Mouse (Mus musculus) neural tube, embryonic 15.5 days (tissue): ENCODE data around the gene Mical1. TPM values are rescaled to one million over a fixed set of nuclear protein-coding genes. Genes with fewer than 3 reads are reported as not detected.

Experiments used
- ATAC-seq: fragments of 200-750 bp; cut with Nextera tagmentation; 2 replicates; pipeline ENCODE4 v1.8.0; 2017; ENCODE audit warnings: mild to moderate bottlenecking, moderate TSS enrichment, moderate library complexity; ENCODE audit not compliant: low FRiP score
- H3K27ac ChIP-seq: fragments of 300-500 bp; sonication (generic); replicated peaks from 2 replicates; pipeline ENCODE4 v1.5.1; 2015; ENCODE audit warnings: mild to moderate bottlenecking, inconsistent platforms
- H3K27me3 ChIP-seq: fragments of 300-500 bp; sonication (generic); replicated peaks from 2 replicates; pipeline ENCODE4 v1.6.1; 2015; ENCODE audit warnings: inconsistent platforms
- H3K36me3 ChIP-seq: fragments of 300-500 bp; sonication (generic); 2 replicates; pipeline ENCODE4 v1.6.1; 2015; ENCODE audit warnings: inconsistent platforms
- H3K4me1 ChIP-seq: fragments of 300-500 bp; sonication (generic); 2 replicates; pipeline ENCODE4 v1.6.1; 2015; ENCODE audit warnings: inconsistent platforms
- H3K4me2 ChIP-seq: fragments of 300-500 bp; sonication (generic); 2 replicates; pipeline ENCODE4 v1.6.1; 2015; ENCODE audit warnings: inconsistent platforms, mild to moderate bottlenecking, moderate library complexity
- H3K4me3 ChIP-seq: fragments of 300-500 bp; sonication (generic); replicated peaks from 2 replicates; pipeline ENCODE4 v1.5.1; 2015; ENCODE audit warnings: mild to moderate bottlenecking, inconsistent platforms
- H3K9ac ChIP-seq: fragments of 300-500 bp; sonication (generic); replicated peaks from 2 replicates; pipeline ENCODE4 v1.6.1; 2015; ENCODE audit warnings: mild to moderate bottlenecking, inconsistent platforms
- H3K9me3 ChIP-seq: fragments of 300-500 bp; sonication (generic); replicated peaks from 2 replicates; pipeline ENCODE4 v1.6.1; 2016; ENCODE audit warnings: inconsistent platforms
- WGBS: fragments of 180-500 bp; shearing (Covaris S2); methylation state at CpG from one replicate; pipeline ENCODE4 v1.1.7; 2015; ENCODE audit warnings: mixed read lengths; 5-methylcytosine and 5-hydroxymethylcytosine counted together
- polyA plus RNA-seq: library from polyadenylated mRNA; unstranded; fragments of >200 nt; fragmentation: Nextera tagmentation; extraction: Ambion mirVana; gene quantifications from 2 replicates; pipeline ENCODE4 v1.2.1, GENCODE M21; 2015

The Mical1 gene
- polyA plus RNA-seq, 1 experiment from 2014 or later, result 22.7 TPM

- Histone ChIP-seq H3K36me3 (peaks cover 50% of the 10 kb centered on the region), H3K4me3 (no peak overlapping the region), H3K27me3 (no peaks in the 10 kb centered on the region), H3K4me2 (no peak overlapping the region), H3K4me1 (no peaks in the 10 kb centered on the region), H3K9ac (no peak overlapping the region), H3K27ac (no peak overlapping the region), H3K9me3 (no peaks in the 10 kb centered on the region)
- no peak for ATAC-seq
- 84% methylated on average over 2 of the region's 2 CpGs for WGBS
Observed at GRCm38 (mm10) chr10:41535991-41536390, 59.9 kb downstream of the Mical1 start.

Other genes starting within 250 kb of the Mical1 start
- gene Fig4, start 173.1 kb upstream of the Mical1 start, polyA plus RNA-seq, result 28.7 and 32.1 TPM in 2 replicates
- 0.10 and 0.19 TPM in 2 replicates for gene Ak9, start 172.3 kb upstream of the Mical1 start, polyA plus RNA-seq
- gene Zbtb24, start 25.9 kb upstream of the Mical1 start, polyA plus RNA-seq, result 17.7 and 17.9 TPM in 2 replicates
- 37.6 and 42.4 TPM in 2 replicates for gene Smpd2, start 14.1 kb downstream of the Mical1 start, polyA plus RNA-seq
- gene Ppil6, start 14.1 kb downstream of the Mical1 start, polyA plus RNA-seq, result 4.2 and 4.6 TPM in 2 replicates
- gene Cd164, start 43.1 kb downstream of the Mical1 start, polyA plus RNA-seq, result 49.9 and 78.2 TPM in 2 replicates
- gene Ccdc162, start 240.3 kb downstream of the Mical1 start, polyA plus RNA-seq, result 1.2 and 1.3 TPM in 2 replicates